Mouse (Mus musculus): ENCODE measurements around the gene Tmem132e.

The Tmem132e gene

DNA sequence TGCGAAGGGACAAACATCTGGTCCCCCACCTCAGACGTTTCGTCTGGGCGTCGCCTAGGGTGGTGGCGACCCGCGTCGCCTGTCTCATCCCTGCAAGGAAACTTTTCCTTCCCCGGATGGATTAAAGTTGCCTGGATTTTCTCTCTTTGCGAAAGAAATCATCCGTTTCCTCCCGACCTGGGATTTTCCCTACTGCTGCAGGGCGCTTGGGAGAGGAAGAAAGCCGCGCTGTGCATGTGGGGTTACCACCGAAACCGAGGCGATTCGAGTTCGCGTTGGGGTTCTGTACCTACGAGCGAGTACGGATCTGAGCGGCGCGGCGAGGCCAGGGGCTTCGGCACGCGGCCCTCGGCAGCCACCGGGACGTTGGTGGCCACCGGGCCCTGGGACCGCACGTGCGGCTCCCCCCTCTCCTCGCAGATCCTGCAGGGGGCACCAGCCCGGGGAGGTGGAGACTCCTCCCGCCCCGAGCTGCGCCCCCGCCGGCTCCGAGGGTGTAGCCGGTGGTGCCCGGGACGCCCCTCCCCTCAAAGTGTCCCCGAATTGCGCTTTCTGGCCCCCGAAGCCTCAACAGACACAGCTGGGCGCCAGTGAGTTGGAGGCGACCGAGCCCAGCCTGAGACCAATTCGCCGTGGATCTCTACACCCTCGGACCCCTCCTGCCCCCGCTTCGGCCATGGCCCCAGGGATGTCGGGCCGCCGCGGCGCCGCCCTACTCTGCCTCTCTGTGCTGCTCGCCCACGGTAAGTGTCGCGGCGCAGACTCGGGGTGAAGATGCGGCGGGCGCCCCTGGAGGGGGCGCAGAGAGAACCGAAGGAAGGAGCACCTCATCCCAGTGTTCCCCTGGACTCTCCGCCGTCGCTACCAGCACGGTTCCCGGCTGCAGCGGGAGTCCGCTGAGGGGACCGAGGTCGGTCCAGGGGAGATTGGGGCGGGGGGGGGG lies at the start of gene Tmem132e:
Tmem132e (plus strand) TSS at position 530 of the 943 bp plus-strand sequence.
- peak; percentile 43 for DNase-seq (ENCODE audit: low spot score)

DNA sequence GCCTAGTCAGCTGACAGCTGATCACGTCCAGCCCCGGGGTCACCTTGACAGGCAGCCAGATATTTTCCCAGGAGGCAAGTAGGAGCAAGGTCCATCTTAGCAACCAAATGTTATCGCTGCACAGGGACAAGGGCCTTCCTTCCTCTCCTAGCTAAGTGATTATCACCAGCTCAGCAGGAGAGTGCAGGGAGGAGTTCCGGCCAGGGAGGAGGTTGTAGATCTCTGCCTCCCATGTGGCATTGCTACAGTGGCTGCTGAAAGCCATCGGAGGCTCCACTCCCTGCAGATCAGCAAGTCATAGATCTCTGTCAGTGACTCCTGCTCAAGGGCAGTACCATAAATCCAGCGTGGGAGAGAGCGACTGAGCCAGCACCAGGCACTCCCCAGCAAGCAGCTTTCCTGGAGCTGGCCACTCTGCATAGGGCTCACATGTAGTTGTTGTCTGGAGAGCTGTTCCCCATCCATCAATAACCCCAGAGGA lies 48.7 kb upstream of the Tmem132e start:
- DNase-seq (ENCODE audit: low spot score) = no peak

DNA sequence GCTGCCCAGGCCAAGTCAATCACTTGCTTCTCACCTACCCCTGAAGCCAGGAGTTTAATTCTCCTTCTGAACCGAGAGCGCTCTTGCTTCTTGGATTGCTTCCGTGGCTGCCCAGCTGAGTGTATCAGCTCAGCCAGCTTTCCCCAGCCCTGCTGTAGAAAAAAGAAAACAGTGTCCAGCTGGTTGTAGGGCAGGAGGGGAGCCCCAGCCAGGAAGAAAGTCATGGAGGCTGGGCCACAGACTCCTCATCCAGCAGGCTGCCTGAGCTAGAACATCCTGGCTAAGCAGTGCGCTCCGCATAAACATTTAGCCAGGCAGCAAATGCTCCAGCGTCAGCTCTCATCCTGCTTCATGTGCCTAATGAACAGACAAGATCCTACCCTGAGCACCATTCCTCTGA lies 48.3 kb upstream of the Tmem132e start:
- no peak for DNase-seq (ENCODE audit: low spot score)

DNA sequence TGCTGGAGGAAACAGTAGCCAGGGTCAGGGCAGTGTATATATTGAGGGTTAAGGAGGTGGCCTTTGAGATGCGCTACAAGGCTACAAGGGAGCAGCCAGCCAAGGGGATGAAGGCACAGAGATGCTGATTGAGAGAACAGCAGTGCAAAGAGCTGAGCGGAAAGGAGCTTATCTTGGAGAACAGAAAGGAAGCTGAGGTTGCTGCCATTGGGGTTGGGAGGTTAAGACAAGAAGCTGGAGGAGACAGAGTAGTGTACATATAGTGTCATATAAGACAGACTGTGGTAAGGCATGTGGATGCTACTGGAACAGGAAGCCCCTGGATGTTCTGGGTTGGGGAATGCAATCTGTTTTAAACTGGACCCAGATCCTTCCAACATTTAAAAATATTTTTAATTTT lies 47.8 kb upstream of the Tmem132e start:
- no peak for DNase-seq (ENCODE audit: low spot score)

DNA sequence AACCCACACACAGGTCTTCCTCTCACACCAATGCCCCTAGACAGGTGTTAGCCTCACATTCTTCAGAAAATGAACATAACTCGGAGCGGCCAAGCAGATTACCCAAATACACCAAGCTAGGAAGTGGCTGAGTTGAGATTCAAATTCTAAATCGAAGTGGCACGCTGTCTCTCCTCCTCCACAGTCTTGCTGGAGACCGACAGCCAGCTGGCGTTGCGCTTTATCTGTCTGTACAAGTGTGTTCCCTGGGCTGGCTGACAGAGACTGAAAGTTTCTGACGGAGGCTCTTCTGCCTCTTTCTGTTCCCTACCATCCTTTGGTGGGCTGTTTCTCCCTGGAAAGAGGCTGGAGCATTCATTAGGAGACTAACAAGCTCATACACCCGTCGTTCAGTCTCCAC lies 37.7 kb upstream of the Tmem132e start:
- no peak for DNase-seq (ENCODE audit: low spot score)

DNA sequence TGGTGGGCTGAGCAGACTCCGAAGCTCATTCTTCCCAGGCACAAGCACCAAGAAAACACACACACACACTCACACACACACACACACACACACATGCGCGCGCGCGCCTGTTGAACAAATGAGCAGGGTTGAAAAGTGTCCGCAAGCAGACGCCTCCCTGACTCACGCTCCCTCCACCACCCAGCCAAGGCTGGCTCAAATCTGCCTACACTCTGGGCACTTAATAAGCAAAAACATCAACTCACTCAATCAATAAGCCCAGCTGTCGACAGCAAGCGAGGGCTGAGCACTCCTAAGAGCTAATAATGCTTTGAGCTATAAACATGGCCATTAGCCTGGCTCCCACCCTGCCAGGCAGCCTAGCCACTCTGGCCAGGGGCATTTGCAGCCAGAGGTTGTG lies 18.5 kb upstream of the Tmem132e start:
- no peak for DNase-seq (ENCODE audit: low spot score)

DNA sequence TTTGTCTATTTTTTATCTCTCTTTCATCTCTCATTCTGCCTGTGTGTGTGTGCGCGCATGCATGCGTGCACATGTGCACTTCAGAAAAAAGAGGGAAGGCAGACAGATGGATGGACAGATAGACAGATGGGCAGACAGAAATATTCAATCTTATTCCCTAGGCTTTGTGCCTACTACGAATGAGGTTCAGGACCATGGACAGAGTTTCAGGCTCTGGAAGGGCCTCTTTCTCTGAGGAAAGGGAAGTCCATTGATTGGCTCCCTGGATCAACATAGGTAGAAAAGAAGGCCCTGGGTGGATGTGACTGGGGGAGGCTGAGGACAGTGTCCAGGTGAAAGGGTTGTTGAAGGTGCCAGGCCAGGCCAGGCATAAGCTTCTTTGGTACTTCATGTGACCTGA lies 17.1 kb upstream of the Tmem132e start:
- DNase-seq (ENCODE audit: low spot score) = peak; percentile 56

DNA sequence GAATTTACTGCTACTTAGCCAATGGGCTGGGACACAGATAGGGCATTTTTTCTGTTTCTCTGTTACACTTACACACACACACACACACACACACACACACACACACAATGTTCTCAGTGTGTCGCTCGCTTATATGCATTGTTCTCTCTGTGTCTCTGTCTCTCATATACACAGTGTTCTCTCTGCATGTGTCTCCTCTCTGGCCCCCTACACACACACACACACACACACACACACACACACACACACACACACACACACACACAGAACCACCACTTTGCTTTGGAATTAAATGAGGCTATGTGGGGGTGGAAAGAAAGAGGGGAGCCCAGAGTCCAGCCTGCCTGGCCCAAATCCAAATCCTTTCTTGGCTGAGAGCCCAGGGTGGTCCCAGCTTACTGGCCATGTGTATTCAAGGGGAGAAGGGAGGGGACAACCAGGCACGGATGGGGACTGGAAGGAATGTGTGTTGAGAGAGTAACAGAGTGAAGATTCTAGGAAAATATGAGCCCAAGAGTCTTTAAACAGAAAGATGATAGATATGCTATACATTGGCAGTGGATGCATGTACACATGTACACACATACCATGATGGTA lies 8.0 kb upstream of the Tmem132e start:
- DNase-seq (ENCODE audit: low spot score) = no peak

DNA sequence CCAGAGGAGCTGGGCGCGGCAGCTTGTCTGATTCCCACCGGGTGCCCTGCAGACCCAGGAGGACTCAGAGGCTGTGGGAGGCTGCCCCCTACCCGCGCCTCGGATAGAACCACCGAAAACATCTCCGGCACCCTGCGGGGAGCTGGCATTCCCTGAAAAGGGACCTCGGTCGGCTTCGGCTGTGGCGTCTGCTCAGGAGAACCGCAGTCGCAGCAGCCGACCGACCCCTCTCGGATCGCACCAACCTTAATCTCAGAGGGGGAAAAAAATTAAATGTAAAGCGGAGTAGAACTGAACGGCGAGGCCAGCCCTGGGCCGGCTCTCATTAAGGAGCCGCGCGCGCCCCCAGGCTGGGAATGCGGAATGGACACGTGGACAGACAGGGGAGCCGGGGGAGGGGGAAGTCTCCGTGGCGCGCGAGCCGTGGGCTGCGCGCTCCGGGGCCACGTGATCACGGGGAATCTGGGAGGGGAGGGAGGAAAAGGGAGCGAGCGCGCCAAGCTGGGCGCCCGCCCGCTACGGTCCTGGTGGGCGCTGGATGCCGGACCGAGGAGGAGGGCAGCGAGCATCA lies 1.6 kb upstream of the Tmem132e start:
- DNase-seq (ENCODE audit: low spot score) = peak; percentile 59

DNA sequence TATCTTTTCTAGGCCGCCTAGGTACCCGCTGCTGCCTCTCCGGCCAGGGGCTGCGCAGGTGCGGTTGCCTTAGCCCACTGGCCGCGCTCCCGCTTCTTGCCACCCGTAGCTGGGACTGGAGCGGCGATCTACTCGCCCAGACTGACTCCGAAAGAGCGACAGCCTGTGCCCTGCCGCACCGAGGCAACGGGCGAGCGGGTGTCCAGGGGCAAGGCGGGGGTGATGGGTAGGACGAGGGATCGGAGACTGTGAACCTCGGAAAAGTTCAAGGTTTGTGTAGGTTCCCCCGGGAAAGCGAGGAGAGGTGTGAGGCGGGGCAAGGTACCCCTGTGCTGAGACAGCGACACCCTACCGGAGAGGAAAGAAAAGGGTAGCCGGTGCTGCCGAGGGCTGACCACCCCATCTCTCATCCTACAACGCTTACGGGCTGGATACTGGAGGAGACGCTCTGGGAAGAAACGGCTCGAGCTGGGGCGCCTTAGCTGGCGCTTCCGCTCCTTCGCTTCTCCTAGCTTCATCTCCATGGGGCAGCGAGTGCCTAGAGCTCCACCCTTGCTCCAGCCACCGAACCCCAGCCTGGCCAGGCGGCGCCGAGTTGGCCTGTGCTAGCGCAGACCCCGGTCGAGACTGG lies 874 bp upstream of the Tmem132e start:
- DNase-seq (ENCODE audit: low spot score) = no peak

DNA sequence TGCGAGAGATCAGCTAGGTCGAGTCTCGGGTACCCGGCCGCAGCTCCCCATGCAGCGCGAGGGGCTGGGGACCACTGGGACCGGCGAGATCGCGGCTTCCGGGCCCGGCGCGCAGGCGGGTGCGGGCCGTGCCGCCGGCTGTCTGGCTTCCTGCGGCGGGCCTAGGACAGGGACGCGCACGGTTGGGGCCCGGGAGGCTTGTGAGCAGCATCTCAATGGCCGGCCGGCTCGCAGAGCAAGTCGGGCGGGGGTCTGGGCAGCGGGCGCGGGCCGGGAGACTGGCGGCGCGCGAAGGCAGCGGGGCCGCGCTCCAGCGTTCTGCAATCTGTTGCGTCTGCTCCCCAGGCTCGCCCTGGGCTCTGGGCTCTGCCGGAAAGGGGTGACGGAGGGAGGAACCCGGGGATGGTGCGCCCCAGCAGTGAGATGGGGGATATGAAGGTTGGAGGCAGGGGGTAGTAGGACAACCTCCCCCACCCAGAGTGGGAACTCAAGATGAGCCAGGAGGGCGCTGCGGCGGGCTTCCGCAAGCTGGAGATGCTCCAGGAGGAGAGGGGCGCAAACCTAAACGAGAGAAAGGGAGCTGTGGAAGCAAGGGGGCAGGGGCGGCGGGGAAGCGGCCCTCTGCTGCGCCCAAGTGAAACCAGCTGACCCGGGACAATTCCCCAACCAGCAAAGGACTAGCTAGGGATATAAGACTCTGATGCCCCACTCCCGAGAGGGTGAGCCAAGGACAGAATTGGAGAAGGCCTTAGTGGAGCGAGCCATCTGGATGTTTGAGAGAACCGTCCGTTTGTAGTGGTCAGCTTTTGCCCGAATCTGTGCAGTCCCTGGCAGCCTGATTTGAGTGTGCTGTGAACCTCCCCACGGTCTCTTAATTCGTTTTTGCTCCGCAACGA lies 944 bp downstream of the Tmem132e start:
- peak; percentile 45 for DNase-seq (ENCODE audit: low spot score)

DNA sequence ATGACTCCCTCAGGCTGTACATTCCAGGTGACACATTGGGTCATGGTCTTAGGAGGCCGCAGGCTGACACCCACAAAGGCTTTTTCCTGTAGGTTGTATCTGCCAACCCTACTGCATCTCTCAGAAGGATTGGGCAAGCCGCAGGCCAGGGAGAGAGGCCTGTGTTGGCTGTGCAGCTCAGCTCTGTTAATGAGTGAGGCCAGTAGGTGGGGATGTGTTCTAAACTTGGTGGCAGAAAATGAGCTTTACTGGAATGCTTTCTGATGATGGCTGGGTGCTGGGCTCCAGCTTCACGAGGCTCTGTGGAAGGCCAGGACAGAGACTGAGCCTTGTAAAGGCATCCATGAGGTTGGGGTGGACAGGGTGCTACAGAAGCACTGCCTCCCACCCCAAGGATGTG lies 3.6 kb downstream of the Tmem132e start:
- DNase-seq (ENCODE audit: low spot score) = no peak

DNA sequence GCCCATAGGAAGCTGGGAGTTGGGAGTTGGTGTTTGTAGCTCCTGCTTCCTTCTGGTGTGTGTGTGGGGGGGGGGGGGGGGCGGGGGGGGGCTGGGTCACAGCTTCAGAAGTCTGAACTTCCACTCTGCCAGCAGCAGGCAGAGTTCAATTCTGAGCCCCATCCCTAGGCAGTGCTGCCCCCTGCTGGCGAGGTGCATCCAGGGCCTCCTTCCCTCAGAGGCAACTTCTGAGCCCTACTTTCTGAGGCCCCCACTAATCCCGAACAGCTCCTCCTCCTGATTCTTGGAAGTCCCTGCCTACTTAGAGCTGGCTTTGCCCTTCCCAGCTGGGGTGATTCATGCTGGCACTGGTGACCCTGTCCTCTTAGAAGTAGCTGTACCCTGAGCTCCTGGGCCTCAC lies 10.9 kb downstream of the Tmem132e start:
- peak; percentile 69 for DNase-seq (ENCODE audit: low spot score)

DNA sequence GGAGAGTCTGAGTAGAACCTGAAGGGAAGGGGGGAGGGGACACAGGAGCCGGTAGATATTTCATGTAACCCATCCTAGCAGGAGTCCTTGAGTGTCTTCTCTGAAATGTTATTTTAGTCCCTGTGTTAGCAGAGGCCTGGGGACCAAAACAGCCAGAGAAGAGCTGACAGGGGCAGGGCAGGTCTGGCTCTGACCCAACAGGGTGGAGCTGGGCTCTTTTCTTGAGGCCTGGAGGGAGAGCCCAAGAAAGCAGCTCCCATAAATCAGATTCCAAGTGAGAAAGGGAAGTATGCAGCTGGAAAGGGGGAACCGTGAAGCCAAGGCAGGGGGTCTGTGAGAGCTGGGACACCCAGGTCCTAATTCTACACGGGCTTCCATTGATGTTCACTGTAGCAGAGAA lies 16.9 kb downstream of the Tmem132e start:
- no peak for DNase-seq (ENCODE audit: low spot score)

DNA sequence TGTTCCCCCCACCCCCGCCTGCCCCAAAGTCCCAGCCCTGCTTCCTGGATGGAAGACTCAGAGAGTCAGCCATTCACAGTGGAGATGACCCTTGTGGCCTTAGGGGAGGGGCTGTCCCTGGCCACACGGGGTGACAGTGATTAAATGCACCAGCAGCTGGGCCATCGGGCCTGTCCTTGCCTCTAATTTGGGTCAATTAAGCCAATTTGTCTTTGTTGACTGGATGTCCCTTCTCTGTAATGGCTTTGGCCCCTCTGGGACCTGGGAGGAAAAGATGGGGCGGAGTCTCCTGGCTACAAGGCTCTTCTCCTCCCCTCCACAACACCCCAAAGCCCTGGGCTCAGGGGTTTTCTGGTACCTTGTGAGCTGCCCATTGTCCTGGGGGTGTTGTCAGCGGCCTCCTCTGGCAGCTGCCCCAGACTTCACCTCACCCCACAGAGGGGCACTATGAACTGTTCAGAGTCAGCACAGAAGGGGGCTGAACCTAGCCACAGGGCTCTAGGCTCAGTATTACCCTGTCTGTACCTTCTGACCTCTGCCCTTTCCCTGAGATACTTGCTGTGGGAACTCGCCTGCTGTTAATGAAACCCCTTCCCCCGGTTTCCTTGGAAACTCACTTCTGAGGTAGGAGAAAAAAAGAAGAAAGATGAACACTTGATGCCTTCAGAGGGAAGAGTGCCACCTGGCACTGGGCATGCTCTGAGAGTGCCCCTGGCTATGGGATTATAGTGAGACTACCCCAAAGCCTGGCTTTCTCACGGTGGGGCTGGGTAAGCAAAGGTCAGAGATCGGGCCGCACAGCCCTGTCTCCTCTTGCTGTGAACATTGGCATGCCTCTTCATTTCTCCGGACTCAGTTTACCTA lies 17.9 kb downstream of the Tmem132e start:
- DNase-seq (ENCODE audit: low spot score) = no peak

DNA sequence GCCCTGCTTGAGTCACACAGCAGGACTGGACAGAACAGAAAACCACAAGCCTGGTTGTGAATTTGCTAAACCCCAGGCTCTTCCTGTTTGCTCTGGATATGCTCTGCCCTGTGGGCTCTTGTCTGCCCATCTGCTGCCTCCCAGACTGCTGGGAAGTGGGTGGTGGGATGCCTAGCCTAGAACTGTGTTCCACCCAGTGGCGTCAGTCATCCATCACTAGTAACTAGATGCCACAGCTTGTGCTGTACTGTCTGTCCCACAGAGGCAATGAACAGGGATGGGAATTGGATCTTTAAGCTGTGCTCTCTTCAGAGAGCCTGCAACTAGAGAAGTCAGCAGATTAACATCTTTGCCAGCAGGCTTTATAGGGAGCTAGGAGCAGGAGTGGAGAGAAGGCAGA lies 23.8 kb downstream of the Tmem132e start:
- DNase-seq (ENCODE audit: low spot score) = no peak

DNA sequence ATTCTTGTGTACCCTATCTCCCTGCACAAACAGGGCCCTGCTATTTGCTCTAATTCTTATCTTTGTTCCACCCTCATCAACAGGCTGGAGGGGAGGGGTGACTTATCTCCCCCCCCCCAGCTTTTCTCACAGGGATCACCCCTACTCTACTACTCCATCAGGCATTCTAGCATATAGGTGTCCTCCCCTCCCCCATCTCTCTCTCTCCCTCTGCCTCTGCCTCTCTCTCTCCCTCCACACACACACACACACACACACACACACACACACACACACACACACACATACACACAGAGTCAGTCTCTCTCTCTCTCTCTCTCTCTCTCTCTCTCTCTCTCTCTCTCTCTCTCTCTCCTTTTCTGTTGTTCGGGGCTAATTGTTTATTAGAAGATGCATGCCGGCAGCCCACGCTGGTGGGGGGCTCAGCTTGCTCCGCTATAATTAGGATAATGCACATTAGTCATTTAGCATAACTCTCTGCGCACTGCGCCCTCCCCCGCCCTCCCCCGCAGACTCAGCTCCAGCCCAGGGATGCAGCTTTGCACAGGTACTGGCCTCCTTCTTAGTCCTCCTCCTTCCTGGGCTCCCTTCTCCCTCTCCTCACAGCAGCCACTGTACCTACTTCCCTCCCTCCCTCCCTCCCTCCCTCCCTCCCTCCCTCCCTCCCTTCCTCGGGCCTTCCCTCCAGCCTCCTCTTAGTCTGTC lies 29.8 kb downstream of the Tmem132e start:
- no peak for DNase-seq (ENCODE audit: low spot score)

DNA sequence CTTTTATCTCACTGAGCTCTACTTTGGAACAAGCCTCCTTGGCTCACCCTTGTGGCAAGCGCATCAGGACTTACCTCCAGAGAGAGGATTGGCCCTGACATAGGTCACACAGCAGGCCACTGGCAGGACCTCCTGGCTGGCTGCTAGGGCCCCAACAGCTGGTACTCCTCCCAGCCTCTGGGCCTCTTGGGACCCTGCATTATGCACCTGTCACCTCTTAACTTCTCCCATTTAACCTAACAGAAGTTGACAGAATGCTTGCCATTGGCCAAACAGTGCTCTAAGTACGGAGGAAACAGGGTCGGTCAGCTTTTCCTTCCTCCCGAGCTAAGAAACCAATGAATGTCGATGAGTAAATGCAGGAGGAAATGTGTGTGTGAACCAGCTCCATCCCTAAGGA lies 33.2 kb downstream of the Tmem132e start:
- DNase-seq (ENCODE audit: low spot score) = no peak

DNA sequence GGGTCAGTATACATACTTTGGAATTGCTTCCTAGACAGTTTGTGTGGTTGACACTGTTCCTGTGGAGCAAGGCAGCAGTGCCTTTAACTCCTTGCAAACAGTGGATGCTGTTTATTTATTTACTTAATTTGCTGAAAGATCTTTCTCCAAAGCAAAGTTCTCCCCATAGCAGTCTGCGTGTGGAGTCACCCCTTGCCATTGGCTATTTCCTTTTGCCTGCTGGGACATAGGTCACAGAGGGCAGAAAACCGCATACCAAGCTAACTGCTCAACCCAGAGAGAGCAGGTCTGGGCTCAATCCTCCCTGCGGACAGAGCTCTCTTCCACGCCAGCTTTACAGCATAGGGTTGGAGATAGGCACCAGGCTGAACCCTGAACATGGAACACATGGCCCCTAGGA lies 34.8 kb downstream of the Tmem132e start:
- DNase-seq (ENCODE audit: low spot score) = no peak

DNA sequence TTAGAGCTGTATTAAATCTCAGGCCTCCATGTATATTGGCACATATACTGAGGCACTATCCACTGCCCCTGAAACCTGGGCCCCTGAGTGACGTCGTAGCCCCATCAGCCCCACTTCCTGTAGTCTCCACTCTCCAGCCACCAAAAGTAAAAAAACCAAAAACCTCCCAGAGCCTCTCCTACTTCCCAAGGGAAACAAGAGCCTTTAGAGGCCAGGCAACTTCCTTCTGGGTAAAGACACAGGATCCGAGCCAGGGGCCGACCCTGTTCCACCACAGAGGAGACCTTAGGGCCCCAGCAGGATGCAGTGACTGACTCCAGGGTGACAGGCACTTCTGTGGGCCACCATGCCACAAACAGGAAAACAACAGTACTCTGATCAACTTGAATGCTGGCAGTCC lies 40.1 kb downstream of the Tmem132e start:
- DNase-seq (ENCODE audit: low spot score) = no peak

All from testis, postnatal 10 days (tissue).